Mouse (Mus musculus) MN1 (cell line): Measurements from ENCODE around the gene Ddx49.

Experiments used
- DNase-seq: peaks from one replicate; pipeline ENCODE4 v3.0.0-alpha.2; 2016; ENCODE audit warnings: low spot score

The Ddx49 gene

DNA sequence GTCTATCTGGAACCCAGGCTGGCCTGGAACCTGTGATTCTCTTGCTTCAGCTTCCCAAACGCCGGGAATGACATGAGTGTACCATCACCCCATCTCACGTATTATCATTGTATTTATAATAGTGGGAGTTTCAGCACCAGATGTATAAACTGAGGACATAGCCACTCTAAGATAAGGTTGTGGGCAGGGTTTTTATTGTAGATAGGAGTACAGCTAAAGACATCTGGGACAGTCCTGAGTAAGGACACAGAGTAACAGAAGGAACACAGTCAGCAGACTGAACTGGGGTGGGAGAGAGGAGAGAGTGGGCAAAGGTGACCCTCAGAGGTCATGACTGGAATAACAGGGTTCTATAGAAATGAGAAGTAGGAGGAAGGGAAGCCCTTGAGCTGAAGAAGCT lies 34.6 kb downstream of the Ddx49 start:
- no peak for DNase-seq

DNA sequence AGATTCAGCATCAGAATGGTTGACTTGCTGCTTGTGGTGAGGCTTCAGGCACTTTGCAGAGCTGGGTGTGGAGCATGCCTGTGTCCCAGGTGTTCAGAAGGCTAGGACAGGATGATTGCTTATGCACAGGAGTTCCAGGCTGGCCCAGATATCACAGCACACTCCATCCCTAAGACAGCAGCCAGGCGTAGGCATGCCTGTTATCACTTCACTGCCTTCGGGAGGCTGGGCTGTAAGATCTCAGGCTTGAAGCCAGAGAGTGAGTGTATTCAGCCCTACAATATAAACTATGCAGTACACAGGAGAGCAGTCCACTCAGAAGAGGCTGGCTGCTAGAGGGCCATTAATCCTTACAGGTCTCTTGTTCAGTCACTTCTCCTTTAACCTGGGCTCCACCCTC lies 43.2 kb downstream of the Ddx49 start:
- DNase-seq = no peak

DNA sequence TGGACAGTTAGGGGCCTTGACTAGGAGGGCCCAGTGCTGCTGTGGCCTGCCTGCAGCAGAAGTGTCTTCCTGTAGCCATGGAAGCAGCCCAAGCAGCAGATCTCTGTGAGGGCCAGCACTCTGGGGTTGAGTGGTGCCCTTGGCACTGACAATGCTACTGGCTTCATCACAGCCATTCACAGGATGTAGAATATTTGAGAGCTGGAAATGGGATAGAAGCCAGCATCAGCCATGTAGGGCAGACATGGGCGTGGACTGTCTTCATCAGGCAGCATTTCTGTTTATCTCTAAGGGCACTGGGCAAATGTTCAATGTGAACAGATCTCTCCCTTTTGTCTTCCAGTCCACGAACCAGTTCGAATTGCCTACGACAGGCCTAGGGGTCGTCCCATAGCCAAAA lies 43.7 kb downstream of the Ddx49 start:
- DNase-seq = peak; percentile 67

DNA sequence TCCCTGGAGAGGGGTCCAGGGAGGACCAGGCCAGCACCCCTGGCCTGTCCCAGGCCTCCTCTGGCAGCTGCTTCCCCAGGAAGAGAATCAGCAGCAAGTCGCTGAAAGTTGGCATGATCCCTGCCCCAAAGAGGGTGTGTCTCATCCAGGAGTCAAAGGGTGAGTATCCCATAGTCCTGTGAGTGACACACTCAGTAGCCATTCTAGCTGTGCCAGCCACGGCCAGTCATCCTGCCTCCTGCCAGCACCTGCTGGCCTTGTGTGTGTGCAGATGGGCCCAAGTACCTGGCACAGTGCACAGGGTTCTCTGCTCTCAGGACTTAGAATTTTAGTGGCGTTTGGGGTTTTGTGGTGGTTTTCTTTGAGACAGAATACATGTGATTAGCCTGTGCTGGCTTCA lies 44.8 kb downstream of the Ddx49 start:
- peak; percentile 42 for DNase-seq

DNA sequence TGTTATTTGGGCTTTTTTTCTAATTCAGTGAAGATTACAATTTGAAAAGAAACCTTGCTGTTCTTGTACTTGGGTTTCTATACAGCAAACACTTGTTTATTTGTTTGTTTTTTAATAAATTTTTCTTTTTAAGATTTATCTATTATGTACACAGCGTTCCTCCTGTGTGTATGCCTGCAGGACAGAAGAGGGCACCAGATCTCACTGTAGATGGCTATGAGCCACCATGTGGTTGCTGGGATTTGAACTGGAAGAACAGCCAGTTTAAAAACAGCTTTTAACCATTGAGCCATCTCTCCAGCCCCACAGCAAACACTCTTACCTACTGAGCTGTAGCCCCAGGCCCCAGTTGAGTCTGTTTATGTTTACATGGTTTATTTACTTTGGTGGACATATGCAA lies 47.7 kb downstream of the Ddx49 start:
- DNase-seq = peak; percentile 26

DNA sequence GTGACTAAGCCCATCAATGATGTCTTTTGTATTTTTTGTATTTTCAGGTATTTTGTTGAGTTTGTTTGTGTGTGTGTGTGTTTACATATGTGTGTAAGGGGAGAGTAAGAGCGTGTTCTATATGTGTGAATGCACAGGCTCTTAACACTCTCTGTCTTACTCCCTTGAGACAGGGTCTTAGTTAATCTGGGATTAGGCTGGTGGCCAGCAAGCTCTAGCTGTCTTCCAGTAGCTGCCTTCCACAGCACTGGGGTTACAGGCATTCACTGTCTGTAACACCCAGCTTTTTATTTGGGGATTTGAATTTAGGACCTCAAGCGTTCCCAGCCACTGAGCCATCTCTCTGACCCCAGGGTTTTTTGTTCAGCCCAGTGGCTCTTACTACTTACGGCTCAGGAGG lies 54.4 kb downstream of the Ddx49 start:
- no peak for DNase-seq

DNA sequence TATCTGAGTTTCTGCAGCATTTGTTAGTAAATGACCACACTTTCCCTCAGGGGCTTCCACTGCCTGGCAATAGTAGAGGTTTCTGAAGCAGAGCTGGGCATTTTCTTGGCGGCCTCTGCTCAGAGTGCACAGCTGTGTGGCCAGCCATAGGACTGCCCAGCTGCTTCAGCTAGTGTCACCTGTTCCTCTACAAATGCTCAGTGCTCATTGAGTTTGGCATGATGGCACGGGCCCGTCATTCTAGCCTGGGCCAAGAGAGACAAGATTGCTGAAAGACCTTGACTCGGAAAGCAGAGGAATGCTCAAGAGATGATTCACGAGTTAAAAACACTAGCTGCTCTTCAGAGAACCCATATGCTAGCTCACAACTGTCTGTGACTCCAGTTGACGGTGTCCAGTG lies 55.7 kb downstream of the Ddx49 start:
- DNase-seq = no peak
